Mouse (Mus musculus) ES-E14 (cell line): Measurements from ENCODE around the gene Stc2. TPM values are rescaled to one million over a fixed set of nuclear protein-coding genes. Genes with fewer than 3 reads are reported as not detected.
A peak's percentile ranks its signal among the peaks of the same experiment; 100 is the strongest.

Source experiments
- DNase-seq: peaks from one replicate; pipeline ENCODE4 v3.0.0-alpha.2; 2013; ENCODE audit warnings: low read depth, low spot score
- H3K27ac ChIP-seq: 2 replicates; pipeline ENCODE4 v1.5.1; 2012; ENCODE audit warnings: low read depth, mild to moderate bottlenecking, low read length, moderate library complexity, mixed read lengths; ENCODE audit not compliant: poor library complexity, insufficient read depth, severe bottlenecking
- H3K36me3 ChIP-seq: 2 replicates; pipeline ENCODE4 v1.6.1; 2012; ENCODE audit warnings: mild to moderate bottlenecking, low read length, moderate library complexity, mixed read lengths; ENCODE audit not compliant: control insufficient read depth, poor library complexity, insufficient read depth, severe bottlenecking
- H3K4me1 ChIP-seq, 2 experiments: fragments of 150-350 bp in 1 of 2; sonication (generic) in 1 of 2; 2 replicates each; pipeline ENCODE4 v1.6.1; 2012; ENCODE audit warnings: low read length in 2 of 2, mild to moderate bottlenecking in 1 of 2, mixed read lengths in 1 of 2; ENCODE audit not compliant: control insufficient read depth in 2 of 2, insufficient read depth in 2 of 2, poor library complexity in 1 of 2
- H3K4me3 ChIP-seq, 2 experiments: fragments of 150-350 bp in 1 of 2; sonication (generic) in 1 of 2; 2 replicates each; pipeline ENCODE4 v1.5.1; 2012; ENCODE audit warnings: low read length in 2 of 2, low read depth in 1 of 2, mild to moderate bottlenecking in 1 of 2, mixed read lengths in 1 of 2; ENCODE audit not compliant: insufficient read depth in 1 of 2, poor library complexity in 1 of 2, severe bottlenecking in 1 of 2
- H3K9ac ChIP-seq: 2 replicates; pipeline ENCODE4 v1.6.1; 2012; ENCODE audit warnings: low read depth, mild to moderate bottlenecking, low read length, mixed read lengths; ENCODE audit not compliant: poor library complexity, insufficient read depth, severe bottlenecking
- H3K9me3 ChIP-seq: fragments of 150-350 bp; sonication (generic); 2 replicates; pipeline ENCODE4 v1.6.1; 2012; ENCODE audit warnings: low read depth, mild to moderate bottlenecking, low read length; ENCODE audit not compliant: control insufficient read depth, insufficient read depth
- CHD2 ChIP-seq: IDR thresholded peaks from 2 replicates; pipeline ENCODE4 v1.6.1; 2014; ENCODE audit warnings: mild to moderate bottlenecking, low read depth, low read length, inconsistent platforms
- HCFC1 ChIP-seq: IDR thresholded peaks from 2 replicates; pipeline ENCODE4 v1.6.1; 2012; ENCODE audit warnings: low read length, inconsistent platforms, borderline replicate concordance; ENCODE audit not compliant: insufficient read depth
- MAFK ChIP-seq: IDR thresholded peaks from 2 replicates; pipeline ENCODE4 v1.6.1; 2014; ENCODE audit warnings: mild to moderate bottlenecking, low read depth, low read length, inconsistent platforms; ENCODE audit not compliant: insufficient read depth
- ZC3H11A ChIP-seq: IDR thresholded peaks from 2 replicates; pipeline ENCODE4 v1.6.1; 2012; ENCODE audit warnings: low read depth, mild to moderate bottlenecking, inconsistent platforms, low read length, borderline replicate concordance
- ZNF384 ChIP-seq: IDR thresholded peaks from 2 replicates; pipeline ENCODE4 v1.6.1; 2012; ENCODE audit warnings: low read depth, low read length, inconsistent platforms
- in situ Hi-C, 2 experiments: fragments of 600-800 bp; cut with MboI; formaldehyde crosslinking; loops; one replicate each; pipeline ENCODE4 v1.15.1; 2025; ENCODE audit warnings: low sequenced_read_pairs in 2 of 2, inconsistent platforms in 1 of 2; ENCODE audit not compliant: unreplicated experiment in 2 of 2
- total RNA-seq: library from RNA; depleted of rRNA; stranded (reverse); fragments of 300-350 nt; gene quantifications from 2 replicates; pipeline ENCODE4 v1.2.3, GENCODE M21; 2012; rRNA removed

Stc2 gene
- 13.6 and 41.1 TPM in 2 replicates for total RNA-seq

DNA sequence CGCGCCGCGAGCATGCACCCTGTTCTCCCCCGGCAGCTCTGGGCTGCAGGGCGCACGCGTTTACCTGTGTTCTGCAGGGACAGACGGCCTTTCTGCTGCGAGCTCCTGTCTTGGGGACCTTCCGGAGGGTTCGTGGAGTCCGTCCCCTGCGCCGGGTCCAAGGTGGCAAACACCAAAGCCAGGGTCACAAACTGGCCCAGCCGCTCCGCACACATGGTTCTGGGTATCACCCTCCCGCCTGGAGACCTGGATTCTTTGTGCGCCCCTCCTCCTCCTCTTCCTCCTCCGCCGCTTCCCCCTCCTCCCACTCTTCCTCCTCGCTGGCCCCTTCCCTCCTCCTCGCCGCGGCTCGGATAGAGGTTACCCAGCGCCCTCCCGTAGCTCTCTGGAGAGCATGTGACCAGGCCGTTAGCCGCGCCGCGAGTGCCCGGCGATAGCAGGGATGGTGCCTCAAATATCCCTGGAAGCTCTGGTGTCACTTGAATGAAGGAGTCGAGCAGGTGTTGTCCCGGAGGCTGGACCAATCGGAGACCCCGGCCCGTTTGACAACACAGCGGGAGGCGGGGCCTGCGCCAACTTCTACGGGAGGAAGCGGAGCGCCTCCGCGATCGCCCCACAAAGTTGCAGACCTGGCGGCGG is at the start of gene Stc2:
Stc2 (minus strand) TSS at position 427 of the 639 bp plus-strand sequence.
- no peak for TF ChIP-seq MAFK
- TF ChIP-seq ZNF384: no peak
- TF ChIP-seq ZC3H11A: no peak
- no peak; the same call in 1 of the 2 replicates for TF ChIP-seq HCFC1
- no peak for TF ChIP-seq CHD2
- DNase-seq: peak; percentile 85
- Histone ChIP-seq H3K9me3 (no peaks in the 10 kb centered on the region), H3K4me1 (peaks cover 0 to 4% of the 10 kb centered on the region in 2 experiments; a peak in 1 of 4 replicates), H3K4me3 (peak within 1 kb of the TSS; percentile 72 to 73), H3K36me3 (peaks cover 13% of the 10 kb centered on the region; the same call in 1 of the 2 replicates), H3K9ac (peak within 1 kb of the TSS; percentile 77), H3K27ac (no peak within 1 kb of the TSS; the same call in 1 of the 2 replicates)
- in situ Hi-C loops: loop anchor here in 1 of 2 experiments (25.0 kb wide), 1 partner anchor 707 kb away; no protein-coding TSS in a partner anchor

DNA sequence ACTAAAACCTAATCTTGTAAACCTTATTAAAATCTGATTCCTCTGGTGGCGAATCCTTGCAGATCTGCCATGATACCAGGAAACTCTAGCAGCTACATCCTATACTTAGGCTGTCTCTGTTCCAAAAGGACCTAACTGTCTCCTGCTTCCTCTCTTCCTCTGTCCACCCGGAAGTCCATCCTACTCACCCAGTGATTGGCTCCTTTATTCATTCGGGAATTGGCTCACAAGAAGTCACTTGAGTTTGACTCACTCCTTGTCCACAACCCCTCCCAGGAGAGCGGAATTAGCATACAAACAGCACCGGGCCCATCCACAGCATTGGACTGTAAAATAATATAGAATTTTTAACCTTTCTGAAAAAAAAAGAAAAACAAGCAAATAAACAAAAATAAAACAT is 47.2 kb upstream of the Stc2 start:
- H3K4me3 ChIP-seq: no peak overlapping the region
- no peak overlapping the region for H3K9ac ChIP-seq
- DNase-seq: no peak
- TF ChIP-seq CHD2 (no peak), MAFK (no peak), ZNF384 (no peak), HCFC1 (no peak), ZC3H11A (no peak)
- H3K27ac ChIP-seq: no peak overlapping the region
- H3K36me3 ChIP-seq: no peaks in the 10 kb centered on the region
- no peaks in the 10 kb centered on the region for H3K4me1 ChIP-seq
- H3K9me3 ChIP-seq: no peaks in the 10 kb centered on the region
- in situ Hi-C loops: no loop called here

DNA sequence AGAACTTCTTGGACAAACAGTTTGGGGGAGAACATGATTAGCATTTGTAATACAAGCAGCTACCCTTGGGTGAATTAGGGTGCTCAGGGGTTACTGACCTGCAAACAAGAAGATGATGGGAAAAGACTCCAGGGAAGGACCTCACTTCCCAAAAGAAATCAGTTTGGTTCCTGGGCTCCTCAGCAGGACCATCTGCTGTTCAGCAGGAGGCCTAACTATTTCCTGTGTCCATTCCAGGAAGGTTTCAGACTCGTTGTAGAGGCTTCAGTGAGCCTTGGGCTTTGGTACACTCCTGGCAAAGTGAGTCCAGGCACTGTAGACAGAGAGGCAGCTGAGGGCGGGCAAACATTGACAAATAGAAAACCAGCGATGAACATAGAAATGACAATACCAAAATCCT is 42.5 kb upstream of the Stc2 start:
- H3K9ac ChIP-seq: no peak overlapping the region
- in situ Hi-C loops: no loop called here
- TF ChIP-seq HCFC1: no peak
- no peak for TF ChIP-seq CHD2
- no peak for TF ChIP-seq ZC3H11A
- no peak for TF ChIP-seq MAFK
- no peak for TF ChIP-seq ZNF384
- H3K36me3 ChIP-seq: no peaks in the 10 kb centered on the region
- no peak overlapping the region for H3K27ac ChIP-seq
- H3K9me3 ChIP-seq: no peaks in the 10 kb centered on the region
- H3K4me1 ChIP-seq: no peaks in the 10 kb centered on the region
- H3K4me3 ChIP-seq: no peak overlapping the region
- no peak for DNase-seq

DNA sequence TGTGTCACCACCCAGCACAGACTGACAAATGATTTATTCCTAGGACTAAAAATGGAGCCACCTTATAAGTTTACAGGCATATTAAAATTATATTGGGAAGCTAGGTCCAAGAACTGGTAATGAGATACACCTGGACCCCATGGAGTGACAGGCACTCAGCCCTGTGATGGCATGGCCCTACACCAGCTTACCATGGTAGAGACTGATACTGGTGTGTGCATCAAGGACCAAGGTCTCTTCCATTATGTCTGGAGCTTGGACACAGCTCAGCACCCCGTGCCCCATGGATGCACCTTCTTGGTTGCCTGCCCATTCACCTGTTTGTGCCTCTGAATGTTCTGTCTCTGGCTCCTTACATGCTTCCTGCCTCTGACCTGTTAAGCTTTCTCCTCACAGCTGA is 36.9 kb upstream of the Stc2 start:
- no peaks in the 10 kb centered on the region for H3K9me3 ChIP-seq
- in situ Hi-C loops: no loop called here
- DNase-seq: no peak
- no peak overlapping the region for H3K9ac ChIP-seq
- TF ChIP-seq ZNF384 (no peak), HCFC1 (no peak), CHD2 (no peak), ZC3H11A (no peak), MAFK (no peak)
- no peaks in the 10 kb centered on the region; a peak in 1 of 4 replicates for H3K4me1 ChIP-seq
- H3K4me3 ChIP-seq: no peak overlapping the region
- H3K27ac ChIP-seq: no peak overlapping the region
- H3K36me3 ChIP-seq: no peaks in the 10 kb centered on the region

DNA sequence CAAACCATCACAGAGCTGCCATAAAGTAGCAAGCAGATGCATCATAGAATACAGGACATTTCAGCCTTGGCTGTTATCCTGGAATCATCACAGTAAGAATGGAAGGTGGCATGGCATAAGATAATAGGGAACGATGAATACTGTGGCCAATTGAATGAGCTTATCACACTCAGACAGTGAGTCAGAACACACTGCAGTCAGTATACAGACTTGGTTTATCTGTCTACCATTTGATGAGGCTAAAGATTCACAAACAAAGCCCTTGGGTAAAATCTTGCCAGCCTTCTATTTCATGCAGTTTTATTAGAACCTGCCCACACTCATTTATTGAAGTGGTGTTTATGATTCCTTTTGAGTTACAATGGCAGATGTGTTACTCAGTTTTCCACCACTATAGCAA is 33.2 kb upstream of the Stc2 start:
- no peaks in the 10 kb centered on the region for H3K36me3 ChIP-seq
- in situ Hi-C loops: no loop called here
- no peak overlapping the region for H3K27ac ChIP-seq
- H3K9me3 ChIP-seq: no peaks in the 10 kb centered on the region
- TF ChIP-seq ZNF384: no peak
- TF ChIP-seq HCFC1: no peak
- TF ChIP-seq MAFK: no peak
- TF ChIP-seq CHD2: no peak
- no peak for TF ChIP-seq ZC3H11A
- no peak for DNase-seq
- no peaks in the 10 kb centered on the region; a peak in 1 of 4 replicates for H3K4me1 ChIP-seq
- no peak overlapping the region for H3K9ac ChIP-seq
- no peak overlapping the region for H3K4me3 ChIP-seq
